Mouse (Mus musculus): ENCODE measurements around the gene Gtf2a2. TPM values are rescaled to one million over a fixed set of nuclear protein-coding genes. Genes with fewer than 3 reads are reported as not detected.

Gtf2a2 gene
- 76.0 and 112 TPM in 2 replicates for polyA plus RNA-seq (2012; rRNA removed)

GRCm38 (mm10) chr9:70012408-70012901 is at the start of gene Gtf2a2:
Gene Gtf2a2 (plus strand): TSS chr9:70012550.

GRCm38 (mm10) chr9:69989303-69990121 is 22.8 kb upstream of the Gtf2a2 start, which contains the start of gene Bnip2:
Gene Bnip2 (plus strand): TSS chr9:69989466.

GRCm38 (mm10) chr9:70037988-70038387 is 25.6 kb downstream of the Gtf2a2 start, which contains the start of gene Gcnt3:
Gene Gcnt3 (minus strand): TSS chr9:70038088.

Other genes with a start within 250 kb of the Gtf2a2 start
- 100 and 200 TPM in 2 replicates for gene Bnip2, start 23.1 kb upstream of the Gtf2a2 start, polyA plus RNA-seq (2012; rRNA removed)
- 0.01 TPM in 1 of 2 replicates, not detected in the other for gene Gcnt3, start 25.5 kb downstream of the Gtf2a2 start, polyA plus RNA-seq (2012; rRNA removed)
- 1.8 and 2.8 TPM in 2 replicates for gene Fam81a, start 130.0 kb downstream of the Gtf2a2 start, polyA plus RNA-seq (2012; rRNA removed)
- 5.4 and 6.8 TPM in 2 replicates for gene Myo1e, start 194.8 kb downstream of the Gtf2a2 start, polyA plus RNA-seq (2012; rRNA removed)